Mouse (Mus musculus) inflammation-experienced regulatory T-cells, adult 6 months (primary cell): Measurements from ENCODE around the gene Hmga1b. TPM values are rescaled to one million over a fixed set of nuclear protein-coding genes. Genes with fewer than 3 reads are reported as not detected.
"Not testable (repeated sequence)": the region's sequence is repeated elsewhere in the genome, so short reads cannot be mapped to it uniquely, and the experiment has no call there.

Experiments
- ATAC-seq: one replicate; pipeline ENCODE4 v1.8.0; 2017
- polyA plus RNA-seq, 3 experiments: library from polyadenylated mRNA; unstranded; fragments of 100-300 nt; shearing (Covaris generic); gene quantifications; one replicate each; pipeline ENCODE4 v1.2.1; 2017

Gene Hmga1b
- 10 to 100 TPM; 24.1 to 64.8 (median 62.8) TPM for polyA plus RNA-seq

DNA sequence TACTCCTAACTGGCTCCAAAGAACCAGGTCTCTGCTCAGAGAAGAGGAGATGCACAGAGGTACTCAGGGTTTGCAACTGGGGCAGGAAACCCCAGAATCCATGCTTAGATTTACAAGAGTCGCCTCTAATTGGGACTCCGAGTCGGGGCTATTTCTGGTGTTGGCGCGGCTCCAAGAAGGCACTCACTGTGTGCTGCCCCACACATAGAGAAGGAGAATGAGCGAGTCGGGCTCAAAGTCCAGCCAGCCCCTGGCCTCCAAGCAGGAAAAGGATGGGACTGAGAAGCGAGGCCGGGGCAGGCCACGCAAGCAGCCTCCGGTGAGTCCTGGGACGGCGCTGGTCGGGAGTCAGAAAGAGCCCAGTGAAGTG, at the start of gene Hmga1b:
Gene Hmga1b (plus strand): TSS at position 123 of the 370 bp plus-strand sequence.
- ATAC-seq = not testable (repeated sequence)

GRCm38 (mm10) chr11:120713580-120714518, 48.7 kb upstream of the Hmga1b start, which contains the start of the genes Cenpx and Lrrc45:
Gene Cenpx (minus strand): TSS chr11:120713738.
Gene Lrrc45 (plus strand): TSS chr11:120713925.
- peak; percentile 98 for ATAC-seq

GRCm38 (mm10) chr11:120714546-120714945, 48.0 kb upstream of the Hmga1b start:
- no peak for ATAC-seq

DNA sequence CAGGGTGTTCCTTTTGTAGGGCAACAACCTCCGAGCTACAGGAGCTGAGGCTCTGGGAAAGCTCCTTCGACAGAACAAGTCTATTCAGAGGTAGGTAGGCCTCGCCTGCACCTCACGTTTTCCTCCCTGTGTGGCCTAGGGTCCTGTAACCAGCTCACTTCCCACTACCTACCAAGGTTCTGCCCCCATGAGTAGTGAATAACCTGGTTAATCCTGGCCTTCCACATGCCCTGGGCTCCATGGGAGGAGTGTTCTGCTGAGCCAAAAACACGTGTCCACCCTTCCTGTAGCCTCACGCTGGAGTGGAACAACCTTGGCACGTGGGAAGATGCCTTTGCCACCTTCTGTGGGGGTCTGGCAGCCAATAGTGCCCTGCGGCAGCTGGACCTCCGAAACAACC, 47.5 kb upstream of the Hmga1b start:
- no peak for ATAC-seq

- no peak for ATAC-seq
These were observed 43.4 kb upstream of the Hmga1b start for GRCm38 (mm10) chr11:120719242-120719641.

GRCm38 (mm10) chr11:120719841-120720376, 42.7 kb upstream of the Hmga1b start:
- no peak for ATAC-seq

- ATAC-seq = peak; percentile 85
These were observed 42.1 kb upstream of the Hmga1b start for GRCm38 (mm10) chr11:120720450-120720849.

DNA sequence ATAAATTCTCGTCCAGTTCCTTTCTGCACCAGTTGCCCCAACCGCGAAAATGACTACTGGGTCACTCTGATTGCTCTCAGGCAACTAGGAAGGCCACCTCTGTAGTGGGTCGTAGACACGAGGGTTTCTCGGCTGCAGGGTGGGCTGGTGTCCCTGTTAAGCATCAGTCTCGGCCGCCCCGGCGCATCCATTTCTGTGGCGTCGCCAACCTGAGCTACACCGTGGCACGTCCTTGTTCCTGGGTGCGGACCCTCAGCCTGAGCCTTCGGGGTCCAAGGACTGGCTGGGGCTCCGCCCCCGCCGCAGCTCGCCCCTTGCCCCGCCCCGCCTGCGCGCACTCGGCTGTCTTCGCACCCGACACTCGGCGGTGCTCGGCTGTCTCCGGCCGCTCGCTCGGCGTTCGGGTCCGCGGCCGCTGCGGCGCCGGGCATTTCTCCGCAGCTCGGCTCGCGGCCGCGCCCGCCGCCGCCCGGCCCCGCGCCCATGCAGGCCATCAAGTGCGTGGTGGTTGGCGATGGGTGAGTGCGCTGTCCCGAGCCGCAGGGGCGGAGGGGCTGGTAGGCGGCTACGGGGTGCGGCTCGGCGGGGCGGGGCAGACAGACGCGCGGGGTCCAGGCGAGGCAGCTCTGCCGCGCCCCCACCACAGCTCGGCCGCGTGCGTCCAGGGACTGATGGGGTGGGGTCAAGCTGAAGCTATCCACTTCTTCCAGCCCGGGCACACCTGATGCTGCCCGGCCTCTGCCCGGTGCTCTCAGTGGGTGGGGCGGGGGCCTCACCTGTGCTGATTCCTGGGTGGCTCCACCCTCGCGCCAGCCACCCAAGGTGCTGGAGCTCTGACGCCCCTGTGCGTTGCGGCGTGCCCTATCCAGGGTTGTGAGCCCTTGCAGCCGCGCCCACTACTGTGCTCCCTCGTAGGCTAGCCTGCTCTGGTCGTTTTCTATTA, 41.2 kb upstream of the Hmga1b start, which contains the start of gene Rac3:
Gene Rac3 (plus strand): TSS at position 347 of the 943 bp plus-strand sequence.
- ATAC-seq = peak; percentile 21

DNA sequence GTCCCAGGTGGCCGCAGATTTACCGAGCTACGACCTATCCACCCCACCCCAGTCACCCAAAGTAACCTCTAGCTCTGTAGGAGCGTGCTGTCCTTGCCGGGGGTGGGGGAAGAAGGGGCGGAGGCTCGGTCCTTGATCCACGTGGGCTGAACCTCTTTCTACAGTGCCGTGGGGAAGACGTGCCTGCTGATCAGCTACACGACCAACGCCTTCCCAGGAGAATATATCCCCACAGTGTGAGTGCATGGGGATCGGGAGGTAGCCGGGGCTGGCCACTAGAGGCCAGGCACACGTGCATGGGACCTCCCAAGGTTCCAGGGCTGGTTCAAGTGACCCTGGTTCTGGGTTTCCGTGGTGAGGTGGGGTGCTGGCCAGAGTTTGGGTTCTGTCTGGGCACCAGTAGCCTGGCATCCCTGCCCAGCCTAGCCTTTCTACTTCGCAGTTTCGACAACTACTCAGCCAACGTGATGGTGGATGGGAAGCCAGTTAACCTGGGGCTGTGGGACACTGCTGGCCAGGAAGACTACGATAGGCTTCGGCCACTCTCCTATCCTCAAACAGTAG, 40.4 kb upstream of the Hmga1b start:
- ATAC-seq = no peak

DNA sequence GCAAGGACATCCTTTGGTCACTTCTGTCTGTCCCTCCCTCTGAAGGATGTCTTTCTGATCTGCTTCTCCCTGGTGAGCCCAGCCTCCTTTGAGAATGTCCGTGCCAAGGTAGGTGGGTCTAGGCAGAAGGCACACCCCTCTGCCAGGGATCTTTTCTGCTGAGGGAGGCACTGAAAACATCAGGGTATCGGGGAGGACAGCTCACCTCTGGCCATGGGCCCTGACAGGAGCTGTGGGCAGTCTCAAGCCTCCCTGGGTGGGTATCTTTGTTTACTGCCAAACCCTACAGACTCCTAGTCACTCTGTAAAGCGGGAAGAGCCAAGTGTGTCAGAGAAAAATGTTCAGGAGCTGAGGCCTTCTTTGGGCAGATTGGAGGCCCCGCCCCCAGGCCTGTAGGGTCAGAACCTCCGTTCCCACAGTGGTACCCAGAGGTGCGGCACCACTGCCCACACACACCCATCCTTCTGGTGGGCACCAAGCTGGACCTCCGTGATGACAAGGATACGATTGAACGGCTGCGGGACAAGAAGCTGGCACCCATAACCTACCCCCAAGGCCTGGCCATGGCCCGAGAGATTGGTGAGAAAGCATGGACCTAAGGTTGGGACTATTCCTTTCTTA, 39.7 kb upstream of the Hmga1b start:
- no peak for ATAC-seq

GRCm38 (mm10) chr11:120723509-120723908, 39.1 kb upstream of the Hmga1b start:
- no peak for ATAC-seq

- peak; percentile 35 for ATAC-seq
These were observed 36.1 kb upstream of the Hmga1b start for GRCm38 (mm10) chr11:120726243-120727168.

GRCm38 (mm10) chr11:120727169-120727527, 35.4 kb upstream of the Hmga1b start, which contains the start of gene Dcxr:
Gene Dcxr (minus strand): TSS chr11:120727281.
- ATAC-seq = peak; percentile 87

DNA sequence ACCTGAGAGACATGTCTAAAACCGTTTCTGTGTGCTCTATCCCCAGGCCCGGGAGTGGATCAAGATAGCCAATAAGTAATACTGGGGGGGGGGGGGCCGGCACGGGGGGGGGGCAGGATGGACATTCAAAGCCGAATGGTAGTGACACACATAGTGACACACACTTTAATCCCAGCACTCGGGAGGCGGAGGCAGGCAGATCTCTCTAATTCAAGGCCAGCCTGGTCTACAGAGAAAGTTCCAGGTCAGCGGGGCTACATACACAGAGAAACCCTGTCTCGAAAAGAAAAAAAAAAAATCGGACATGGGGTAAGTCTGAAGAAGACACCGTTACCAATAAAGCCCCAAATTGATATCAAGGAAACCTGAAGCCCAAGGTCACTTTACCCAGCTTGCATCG, 35.0 kb upstream of the Hmga1b start:
- no peak for ATAC-seq

- no peak for ATAC-seq
These were observed 33.9 kb upstream of the Hmga1b start for GRCm38 (mm10) chr11:120728530-120729240.

GRCm38 (mm10) chr11:120729432-120730050, 33.1 kb upstream of the Hmga1b start:
- peak; percentile 32 for ATAC-seq

- no peak for ATAC-seq
These were observed 32.2 kb upstream of the Hmga1b start for GRCm38 (mm10) chr11:120730331-120730870.

DNA sequence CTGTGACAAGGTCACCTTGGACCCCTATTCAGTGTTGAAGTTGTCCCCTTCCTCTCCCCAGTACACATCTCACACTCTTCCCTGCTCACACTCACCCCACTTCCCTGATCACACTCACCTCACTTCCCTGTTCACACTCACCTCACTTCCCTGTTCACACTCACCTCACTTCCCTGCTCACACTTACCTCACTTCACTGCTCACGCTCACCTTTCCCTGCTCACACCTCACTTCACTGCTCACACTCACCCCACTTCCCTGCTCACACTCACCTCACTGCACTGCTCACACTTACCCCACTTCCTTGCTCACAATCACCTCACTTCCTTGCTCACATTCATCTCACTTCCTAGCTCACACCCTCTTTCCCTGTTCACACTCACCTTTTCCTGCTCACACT, 31.2 kb upstream of the Hmga1b start:
- no peak for ATAC-seq
